Mouse (Mus musculus): Measurements from ENCODE around the gene Cars2. TPM values are rescaled to one million over a fixed set of nuclear protein-coding genes. Genes with fewer than 3 reads are reported as not detected.

Gene Cars2
- total and polyA plus RNA-seq, 2 experiments = 23.9 to 27.0 TPM

DNA sequence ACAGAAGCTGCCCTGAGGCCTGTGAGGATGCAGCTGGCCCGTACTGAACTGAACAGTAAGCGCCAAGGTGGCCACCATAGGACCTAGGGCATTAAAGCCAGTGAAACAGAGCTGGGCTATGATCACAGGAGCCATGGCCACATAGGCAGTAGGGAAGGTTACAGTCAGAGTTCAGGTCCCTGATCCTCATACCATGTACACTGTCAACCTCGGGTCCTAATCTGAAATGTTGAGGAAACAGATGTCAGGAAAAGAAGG lies 85.9 kb downstream of the Cars2 start:
- no peak for DNase-seq (ENCODE audit: extremely low read depth, low read depth, low spot score)
- WGBS = 49% methylated on average over 3 of the region's 3 CpGs
- Histone ChIP-seq H3K4me1 (ENCODE audit: control insufficient read depth, insufficient read depth, low read length) (peaks cover 34% of the 10 kb centered on the region), H3K36me3 (ENCODE audit: control insufficient read depth, insufficient read depth, low read length) (no peaks in the 10 kb centered on the region), H3K79me2 (ENCODE audit: control insufficient read depth, insufficient read depth, low read length) (peaks cover 45% of the 10 kb centered on the region), H3K4me3 (ENCODE audit: insufficient read depth, low read depth, low read length) (no peak overlapping the region), H3K27ac (replicated peaks; ENCODE audit: insufficient read depth, low read depth, low read length) (peak overlapping the region; percentile 73), H3K27me3 (ENCODE audit: control insufficient read depth, insufficient read depth, low read length) (no peaks in the 10 kb centered on the region), H3K9ac (ENCODE audit: low read depth, low read length) (0 out of 2 replicates have a peak overlapping the region, but pooled peaks have one; percentile 1)
- TF ChIP-seq POLR2A (IDR thresholded peaks at IDR 0.05; ENCODE audit: extremely low read depth, insufficient read depth, low read length) (no peak), CTCF (IDR thresholded peaks at IDR 0.05; ENCODE audit: low read depth, low read length) (no peak)

Other genes with a start within 250 kb of the Cars2 start
- 7.7 and 10.9 TPM in 2 replicates for gene Col4a2, start 238.0 kb downstream of the Cars2 start, total RNA-seq (2014; rRNA removed)
- 6.1 and 8.0 TPM in 2 replicates for gene Col4a2, start 238.0 kb downstream of the Cars2 start, polyA plus RNA-seq (2012; rRNA removed)
- 25.7 and 28.3 TPM in 2 replicates for gene Col4a1, start 238.0 kb downstream of the Cars2 start, total RNA-seq (2014; rRNA removed)
- 21.8 and 29.1 TPM in 2 replicates for gene Col4a1, start 238.0 kb downstream of the Cars2 start, polyA plus RNA-seq (2012; rRNA removed)
- gene Rab20, start 72.1 kb downstream of the Cars2 start, total RNA-seq (2014; rRNA removed) = 15.9 and 19.7 TPM in 2 replicates
- 21.2 and 23.0 TPM in 2 replicates for gene Rab20, start 72.1 kb downstream of the Cars2 start, polyA plus RNA-seq (2012; rRNA removed)
- gene Naxd, start 53.3 kb downstream of the Cars2 start, total RNA-seq (2014; rRNA removed) = 84.7 and 94.8 TPM in 2 replicates
- 110 and 112 TPM in 2 replicates for gene Naxd, start 53.3 kb downstream of the Cars2 start, polyA plus RNA-seq (2012; rRNA removed)
- 5.8 and 9.5 TPM in 2 replicates for gene Ing1, start 4.8 kb upstream of the Cars2 start, total RNA-seq (2014; rRNA removed)
- gene Ing1, start 4.8 kb upstream of the Cars2 start, polyA plus RNA-seq (2012; rRNA removed) = 5.5 and 6.5 TPM in 2 replicates
- gene Ankrd10, start 85.0 kb upstream of the Cars2 start, total RNA-seq (2014; rRNA removed) = 13.5 and 15.1 TPM in 2 replicates
- gene Ankrd10, start 85.0 kb upstream of the Cars2 start, polyA plus RNA-seq (2012; rRNA removed) = 8.9 and 12.3 TPM in 2 replicates
- gene 1700016D06Rik, start 150.3 kb upstream of the Cars2 start, total RNA-seq (2014; rRNA removed) = not detected in 2 replicates
- gene 1700016D06Rik, start 150.3 kb upstream of the Cars2 start, polyA plus RNA-seq (2012; rRNA removed) = not detected in 2 replicates
- gene Arhgef7, start 176.9 kb upstream of the Cars2 start, total RNA-seq (2014; rRNA removed) = 15.8 and 19.3 TPM in 2 replicates
- 11.0 and 12.4 TPM in 2 replicates for gene Arhgef7, start 176.9 kb upstream of the Cars2 start, polyA plus RNA-seq (2012; rRNA removed)